Mouse (Mus musculus) intestine, postnatal 0 days (tissue): ENCODE measurements around the gene Ppp1r35. TPM values are rescaled to one million over a fixed set of nuclear protein-coding genes. Genes with fewer than 3 reads are reported as not detected.

ENCODE experiments used
- ATAC-seq: fragments of 200-750 bp; cut with Nextera tagmentation; 2 replicates; pipeline ENCODE4 v1.8.0; 2017; ENCODE audit warnings: mild to moderate bottlenecking, moderate TSS enrichment, moderate library complexity
- H3K27ac ChIP-seq: fragments of 300-500 bp; sonication (generic); 2 replicates; pipeline ENCODE4 v1.5.1; 2014; ENCODE audit warnings: mild to moderate bottlenecking, low read depth, low read length, moderate library complexity
- H3K27me3 ChIP-seq: fragments of 300-500 bp; sonication (generic); replicated peaks from 2 replicates; pipeline ENCODE4 v1.6.1; 2014; ENCODE audit warnings: low read length, mixed read lengths; ENCODE audit not compliant: control insufficient read depth, insufficient read depth
- H3K36me3 ChIP-seq: fragments of 300-500 bp; sonication (generic); 2 replicates; pipeline ENCODE4 v1.6.1; 2014; ENCODE audit warnings: mild to moderate bottlenecking, moderate library complexity; ENCODE audit not compliant: control insufficient read depth, insufficient read depth
- H3K4me1 ChIP-seq: fragments of 300-500 bp; sonication (generic); replicated peaks from 2 replicates; pipeline ENCODE4 v1.6.1; 2014; ENCODE audit warnings: antibody characterized with exemption, low read length, mixed read lengths; ENCODE audit not compliant: control insufficient read depth, insufficient read depth
- H3K4me2 ChIP-seq: fragments of 300-500 bp; sonication (generic); replicated peaks from 2 replicates; pipeline ENCODE4 v1.6.1; 2014; ENCODE audit warnings: low read depth, mild to moderate bottlenecking, moderate library complexity
- H3K4me3 ChIP-seq: fragments of 300-500 bp; sonication (generic); 2 replicates; pipeline ENCODE4 v1.5.1; 2014; ENCODE audit warnings: low read depth, low read length
- H3K9ac ChIP-seq: fragments of 300-500 bp; sonication (generic); 2 replicates; pipeline ENCODE4 v1.6.1; 2014; ENCODE audit warnings: mild to moderate bottlenecking, low read depth, low read length
- H3K9me3 ChIP-seq: fragments of 300-500 bp; sonication (generic); 2 replicates; pipeline ENCODE4 v1.6.1; 2016; ENCODE audit warnings: mixed run types; ENCODE audit not compliant: control insufficient read depth
- CTCF ChIP-seq: sonication (generic); IDR thresholded peaks from 2 replicates; pipeline ENCODE4 v1.5.1; 2016; ENCODE audit warnings: low read depth, mild to moderate bottlenecking, control low read depth, antibody characterized with exemption, moderate library complexity
- WGBS: fragments of 180-500 bp; shearing (Covaris S2); extraction: QIAGEN DNeasy Blood & Tissue Kit; methylation state at CpG from one replicate; pipeline ENCODE4 v1.1.7; 2014; 5-methylcytosine and 5-hydroxymethylcytosine counted together
- polyA plus RNA-seq: library from polyadenylated mRNA; unstranded; fragments of >200 nt; fragmentation: Nextera tagmentation; extraction: Ambion mirVana; gene quantifications from 2 replicates; pipeline ENCODE4 v1.2.1, GENCODE M21; 2015

The Ppp1r35 gene
- polyA plus RNA-seq, 1 experiment from 2014 or later = 30.8 TPM

DNA sequence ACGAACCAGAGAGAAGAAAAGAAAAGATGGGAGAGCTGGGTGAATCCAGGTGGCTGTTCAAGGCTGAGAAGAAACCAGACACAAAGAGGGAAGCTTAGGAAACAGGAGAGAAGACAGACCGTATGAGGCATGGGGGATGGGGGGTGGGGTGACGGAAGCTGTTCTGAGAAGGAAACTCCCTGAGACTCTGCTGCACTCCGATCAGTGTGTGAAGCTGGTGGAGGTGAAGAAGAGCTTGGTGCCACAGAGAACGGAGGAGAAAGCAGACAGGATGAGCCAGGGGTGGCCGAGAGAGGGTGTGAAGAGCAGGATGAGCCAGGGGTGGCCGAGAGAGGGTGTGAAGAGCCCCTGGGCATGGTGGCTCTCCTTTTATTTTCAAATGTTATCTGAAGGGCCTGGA lies 47.8 kb downstream of the Ppp1r35 start:
- H3K27ac ChIP-seq = no peak overlapping the region
- H3K9ac ChIP-seq = no peak overlapping the region
- no peaks in the 10 kb centered on the region for H3K9me3 ChIP-seq
- 47% methylated on average over 7 of the region's 7 CpGs for WGBS
- H3K4me3 ChIP-seq = no peak overlapping the region
- H3K4me2 ChIP-seq = no peak overlapping the region
- no peaks in the 10 kb centered on the region for H3K4me1 ChIP-seq
- no peak for ATAC-seq
- H3K36me3 ChIP-seq = no peaks in the 10 kb centered on the region
- no peaks in the 10 kb centered on the region for H3K27me3 ChIP-seq
- no peak for TF ChIP-seq CTCF

DNA sequence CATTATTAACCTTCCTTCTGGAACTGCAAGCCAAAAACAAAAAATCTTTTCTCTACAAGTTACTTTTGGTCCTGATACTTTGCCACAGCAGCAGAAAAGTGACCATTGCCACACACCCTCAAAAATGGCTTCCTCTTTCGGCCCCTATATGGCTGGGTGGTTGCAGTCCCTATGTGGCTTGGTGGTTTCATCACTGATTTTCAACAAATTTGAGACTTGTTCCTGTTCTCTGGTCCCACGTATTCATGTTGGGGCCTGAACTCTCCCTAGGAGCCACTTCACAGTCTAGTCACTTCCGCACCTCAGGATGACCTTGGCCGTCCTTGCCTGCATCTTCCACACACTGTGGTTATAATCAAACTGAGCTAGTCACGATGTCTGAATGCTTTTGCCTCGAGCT lies 50.0 kb downstream of the Ppp1r35 start:
- WGBS = 78% methylated on average over 6 of the region's 6 CpGs

More for the DNA sequence above, 50.0 kb downstream of the Ppp1r35 start:
- Histone ChIP-seq H3K9ac (no peak overlapping the region), H3K27me3 (no peaks in the 10 kb centered on the region), H3K9me3 (no peaks in the 10 kb centered on the region), H3K4me3 (no peak overlapping the region), H3K36me3 (no peaks in the 10 kb centered on the region), H3K27ac (no peak overlapping the region), H3K4me1 (no peaks in the 10 kb centered on the region), H3K4me2 (no peak overlapping the region)
- ATAC-seq = no peak
- TF ChIP-seq CTCF = no peak

Other genes starting within 250 kb of the Ppp1r35 start
- gene Epo, start 245.6 kb upstream of the Ppp1r35 start, polyA plus RNA-seq = not detected in 2 replicates
- 386 and 389 TPM in 2 replicates for gene Gnb2, start 245.3 kb upstream of the Ppp1r35 start, polyA plus RNA-seq
- gene Actl6b, start 225.3 kb upstream of the Ppp1r35 start, polyA plus RNA-seq = 2.1 and 2.9 TPM in 2 replicates
- 0.27 and 0.50 TPM in 2 replicates for gene Tfr2, start 209.0 kb upstream of the Ppp1r35 start, polyA plus RNA-seq
- 35.3 and 38.0 TPM in 2 replicates for gene Mospd3, start 177.8 kb upstream of the Ppp1r35 start, polyA plus RNA-seq
- 44.2 and 44.6 TPM in 2 replicates for gene Pcolce, start 165.1 kb upstream of the Ppp1r35 start, polyA plus RNA-seq
- gene Fbxo24, start 149.8 kb upstream of the Ppp1r35 start, polyA plus RNA-seq = 0.16 and 0.25 TPM in 2 replicates
- 31.5 and 31.6 TPM in 2 replicates for gene Lrch4, start 149.7 kb upstream of the Ppp1r35 start, polyA plus RNA-seq
- gene Gm20605, start 149.7 kb upstream of the Ppp1r35 start, polyA plus RNA-seq = 1.3 and 1.8 TPM in 2 replicates
- gene Sap25, start 137.5 kb upstream of the Ppp1r35 start, polyA plus RNA-seq = 2.3 and 4.8 TPM in 2 replicates
- gene Irs3, start 133.1 kb upstream of the Ppp1r35 start, polyA plus RNA-seq = 0.09 and 0.18 TPM in 2 replicates
- gene Agfg2, start 94.1 kb upstream of the Ppp1r35 start, polyA plus RNA-seq = 16.8 and 19.0 TPM in 2 replicates
- gene Nyap1, start 37.2 kb upstream of the Ppp1r35 start, polyA plus RNA-seq = 1.6 and 2.0 TPM in 2 replicates
- gene Tsc22d4, start 33.1 kb upstream of the Ppp1r35 start, polyA plus RNA-seq = 111 and 119 TPM in 2 replicates
- gene Mepce, start 8.8 kb downstream of the Ppp1r35 start, polyA plus RNA-seq = 10.3 and 10.8 TPM in 2 replicates
- gene Zcwpw1, start 8.9 kb downstream of the Ppp1r35 start, polyA plus RNA-seq = 3.3 and 3.5 TPM in 2 replicates
- 2.4 and 3.0 TPM in 2 replicates for gene Pilra, start 57.4 kb downstream of the Ppp1r35 start, polyA plus RNA-seq
- 3.5 and 4.3 TPM in 2 replicates for gene Pilrb1, start 79.3 kb downstream of the Ppp1r35 start, polyA plus RNA-seq
- 1.8 and 3.4 TPM in 2 replicates for gene Pilrb2, start 93.0 kb downstream of the Ppp1r35 start, polyA plus RNA-seq
- 119 and 134 TPM in 2 replicates for gene Cyp3a13, start 142.8 kb downstream of the Ppp1r35 start, polyA plus RNA-seq
- gene Gjc3, start 184.2 kb downstream of the Ppp1r35 start, polyA plus RNA-seq = 0.69 and 1.0 TPM in 2 replicates
- not detected in 2 replicates for gene Azgp1, start 202.7 kb downstream of the Ppp1r35 start, polyA plus RNA-seq
- not detected in 2 replicates for gene Smok3a, start 242.4 kb downstream of the Ppp1r35 start, polyA plus RNA-seq
- not detected in 2 replicates for gene Smok3b, start 242.6 kb downstream of the Ppp1r35 start, polyA plus RNA-seq